Mouse (Mus musculus) liver, embryonic 15.5 days (tissue): ENCODE data around the gene Rab12. TPM values are rescaled to one million over a fixed set of nuclear protein-coding genes. Genes with fewer than 3 reads are reported as not detected.
"Not testable (repeated sequence)": the region's sequence is repeated elsewhere in the genome, so short reads cannot be mapped to it uniquely, and the experiment has no call there.

ENCODE experiments used
- ATAC-seq: fragments of 200-750 bp; cut with Nextera tagmentation; 2 replicates; pipeline ENCODE4 v1.8.0; 2017; ENCODE audit warnings: moderate number of reproducible peaks, mild to moderate bottlenecking, moderate library complexity; ENCODE audit not compliant: insufficient read depth
- H3K27ac ChIP-seq: fragments of 300-500 bp; sonication (generic); replicated peaks from 2 replicates; pipeline ENCODE4 v1.5.1; 2015; ENCODE audit warnings: mild to moderate bottlenecking, inconsistent platforms
- H3K27me3 ChIP-seq: fragments of 300-500 bp; sonication (generic); 2 replicates; pipeline ENCODE4 v1.6.1; 2015; ENCODE audit warnings: mild to moderate bottlenecking, inconsistent platforms
- H3K36me3 ChIP-seq: fragments of 300-500 bp; sonication (generic); replicated peaks from 2 replicates; pipeline ENCODE4 v1.6.1; 2015; ENCODE audit warnings: moderate library complexity, mild to moderate bottlenecking, inconsistent platforms
- H3K4me1 ChIP-seq: fragments of 300-500 bp; sonication (generic); replicated peaks from 2 replicates; pipeline ENCODE4 v1.6.1; 2015; ENCODE audit warnings: inconsistent platforms
- H3K4me2 ChIP-seq: fragments of 300-500 bp; sonication (generic); 2 replicates; pipeline ENCODE4 v1.6.1; 2015; ENCODE audit warnings: moderate library complexity, mild to moderate bottlenecking, inconsistent platforms
- H3K4me3 ChIP-seq: fragments of 300-500 bp; sonication (generic); replicated peaks from 2 replicates; pipeline ENCODE4 v1.5.1; 2015; ENCODE audit warnings: mild to moderate bottlenecking, inconsistent platforms
- H3K9ac ChIP-seq: fragments of 300-500 bp; sonication (generic); 2 replicates; pipeline ENCODE4 v1.6.1; 2015; ENCODE audit warnings: moderate library complexity, mild to moderate bottlenecking, inconsistent platforms
- H3K9me3 ChIP-seq: fragments of 300-500 bp; sonication (generic); replicated peaks from 2 replicates; pipeline ENCODE4 v1.6.1; 2016; ENCODE audit warnings: inconsistent platforms
- WGBS: fragments of 180-500 bp; shearing (Covaris S2); methylation state at CpG from one replicate; pipeline ENCODE4 v1.1.7; 2015; ENCODE audit warnings: mixed read lengths; ENCODE audit not compliant: insufficient replicate concordance; 5-methylcytosine and 5-hydroxymethylcytosine counted together
- polyA plus RNA-seq: library from polyadenylated mRNA; unstranded; fragments of >200 nt; fragmentation: Nextera tagmentation; extraction: Ambion mirVana; gene quantifications from 2 replicates; pipeline ENCODE4 v1.2.1, GENCODE M21; 2015

Rab12 gene
- 6.4 and 6.6 TPM in 2 replicates for polyA plus RNA-seq

GRCm38 (mm10) chr17:66519554-66520553 is at the start of gene Rab12:
Gene Rab12, minus strand, starts transcription at chr17:66519729.
- Histone ChIP-seq H3K9ac (peak within 1 kb of the TSS; percentile 83), H3K36me3 (no peaks in the 10 kb centered on the region), H3K4me1 (peaks cover 28% of the 10 kb centered on the region), H3K4me3 (peak within 1 kb of the TSS; percentile 95), H3K27ac (peak within 1 kb of the TSS; percentile 41; the same call in 1 of the 2 replicates), H3K27me3 (no peaks in the 10 kb centered on the region), H3K9me3 (no peaks in the 10 kb centered on the region), H3K4me2 (peak within 1 kb of the TSS; percentile 79)
- WGBS: 9% methylated on average over 63 of the region's 71 CpGs
- ATAC-seq: peak; percentile 91

GRCm38 (mm10) chr17:66564213-66564612 is 44.7 kb upstream of the Rab12 start:
- no peaks in the 10 kb centered on the region for H3K9me3 ChIP-seq
- H3K27ac ChIP-seq: no peak overlapping the region
- no peak overlapping the region for H3K9ac ChIP-seq
- H3K27me3 ChIP-seq: no peaks in the 10 kb centered on the region
- H3K4me1 ChIP-seq: no peaks in the 10 kb centered on the region
- H3K4me2 ChIP-seq: no peak overlapping the region
- H3K36me3 ChIP-seq: no peaks in the 10 kb centered on the region
- ATAC-seq: no peak
- WGBS: 61% methylated on average over 7 of the region's 7 CpGs
- no peak overlapping the region for H3K4me3 ChIP-seq

- H3K4me1 ChIP-seq: no peaks in the 10 kb centered on the region
- 21% methylated on average over 1 of the region's 1 CpGs for WGBS
- H3K9ac ChIP-seq: no peak overlapping the region
- H3K4me2 ChIP-seq: no peak overlapping the region
- H3K27ac ChIP-seq: no peak overlapping the region
- H3K9me3 ChIP-seq: no peaks in the 10 kb centered on the region
- no peaks in the 10 kb centered on the region for H3K27me3 ChIP-seq
- no peak overlapping the region for H3K4me3 ChIP-seq
- H3K36me3 ChIP-seq: no peaks in the 10 kb centered on the region
- ATAC-seq: no peak
These were observed 44.0 kb upstream of the Rab12 start for GRCm38 (mm10) chr17:66563551-66563950.

- Histone ChIP-seq H3K27ac (no peak overlapping the region), H3K9ac (no peak overlapping the region), H3K4me1 (no peaks in the 10 kb centered on the region), H3K9me3 (no peaks in the 10 kb centered on the region), H3K4me2 (no peak overlapping the region), H3K4me3 (no peak overlapping the region), H3K36me3 (no peaks in the 10 kb centered on the region), H3K27me3 (no peaks in the 10 kb centered on the region)
- no peak for ATAC-seq
- 28% methylated on average over 2 of the region's 2 CpGs for WGBS
These were observed 41.9 kb upstream of the Rab12 start for GRCm38 (mm10) chr17:66561380-66561779.

- H3K4me2 ChIP-seq: no peak overlapping the region
- no peak overlapping the region for H3K4me3 ChIP-seq
- no peaks in the 10 kb centered on the region for H3K9me3 ChIP-seq
- no peak for ATAC-seq
- H3K9ac ChIP-seq: no peak overlapping the region
- no peaks in the 10 kb centered on the region for H3K36me3 ChIP-seq
- WGBS: 70% methylated on average over 17 of the region's 17 CpGs
- H3K27me3 ChIP-seq: no peaks in the 10 kb centered on the region
- no peak overlapping the region for H3K27ac ChIP-seq
- no peaks in the 10 kb centered on the region for H3K4me1 ChIP-seq
These were observed 39.1 kb upstream of the Rab12 start for GRCm38 (mm10) chr17:66558404-66559317.

- Histone ChIP-seq H3K4me1 (no peaks in the 10 kb centered on the region), H3K4me2 (no peak overlapping the region), H3K9me3 (no peaks in the 10 kb centered on the region; the same call in 1 of the 2 replicates), H3K27me3 (no peaks in the 10 kb centered on the region), H3K27ac (no peak overlapping the region), H3K36me3 (no peaks in the 10 kb centered on the region), H3K4me3 (no peak overlapping the region), H3K9ac (no peak overlapping the region)
- 67% methylated on average over 4 of the region's 4 CpGs for whole genome bisulfite sequencing
- no peak for ATAC-seq
These were observed 33.2 kb upstream of the Rab12 start for GRCm38 (mm10) chr17:66552690-66553089.

GRCm38 (mm10) chr17:66550486-66550885 is 31.0 kb upstream of the Rab12 start:
- Histone ChIP-seq H3K9me3 (no peaks in the 10 kb centered on the region; the same call in 1 of the 2 replicates), H3K9ac (no peak overlapping the region), H3K4me1 (no peaks in the 10 kb centered on the region), H3K36me3 (no peaks in the 10 kb centered on the region), H3K4me3 (no peak overlapping the region), H3K4me2 (no peak overlapping the region), H3K27me3 (no peaks in the 10 kb centered on the region), H3K27ac (no peak overlapping the region)
- 77% methylated on average over 5 of the region's 5 CpGs for WGBS
- ATAC-seq: no peak

- Histone ChIP-seq H3K27me3 (no peaks in the 10 kb centered on the region), H3K4me3 (no peak overlapping the region), H3K4me1 (no peaks in the 10 kb centered on the region), H3K36me3 (no peaks in the 10 kb centered on the region), H3K4me2 (no peak overlapping the region), H3K9ac (no peak overlapping the region), H3K9me3 (no peaks in the 10 kb centered on the region), H3K27ac (no peak overlapping the region)
- 85% methylated on average over 1 of the region's 1 CpGs for WGBS
- ATAC-seq: no peak
These were observed 12.8 kb upstream of the Rab12 start for GRCm38 (mm10) chr17:66532285-66532684.

- no peak for ATAC-seq
These were observed 3.9 kb upstream of the Rab12 start for GRCm38 (mm10) chr17:66523396-66523795.

GRCm38 (mm10) chr17:66522631-66523030 is 3.1 kb upstream of the Rab12 start:
- WGBS: 79% methylated on average over 1 of the region's 1 CpGs

More at GRCm38 (mm10) chr17:66523396-66523795, 3.9 kb upstream of the Rab12 start:
- H3K9ac ChIP-seq: no peak overlapping the region
- 65% methylated on average over 5 of the region's 5 CpGs for WGBS
- no peaks in the 10 kb centered on the region for H3K27me3 ChIP-seq
- H3K4me1 ChIP-seq: peaks cover 12% of the 10 kb centered on the region
- no peak overlapping the region for H3K4me3 ChIP-seq
- H3K4me2 ChIP-seq: no peak overlapping the region
- no peaks in the 10 kb centered on the region for H3K36me3 ChIP-seq
- H3K27ac ChIP-seq: no peak overlapping the region
- H3K9me3 ChIP-seq: no peaks in the 10 kb centered on the region

More at GRCm38 (mm10) chr17:66522631-66523030, 3.1 kb upstream of the Rab12 start:
- not testable (repeated sequence) for H3K4me2 ChIP-seq, H3K9ac ChIP-seq, H3K27me3 ChIP-seq, H3K9me3 ChIP-seq, ATAC-seq, H3K27ac ChIP-seq, H3K4me3 ChIP-seq, H3K36me3 ChIP-seq
- H3K4me1 ChIP-seq: peaks cover 16% of the 10 kb centered on the region
